Mouse (Mus musculus): ENCODE measurements at regions not wholly inside any gene's neighbourhood (a gene's known extent, or its start where the extent isn't known, plus 50 kb on each side); places are given as distances from the start of the nearest gene placed in this dataset.

DNA sequence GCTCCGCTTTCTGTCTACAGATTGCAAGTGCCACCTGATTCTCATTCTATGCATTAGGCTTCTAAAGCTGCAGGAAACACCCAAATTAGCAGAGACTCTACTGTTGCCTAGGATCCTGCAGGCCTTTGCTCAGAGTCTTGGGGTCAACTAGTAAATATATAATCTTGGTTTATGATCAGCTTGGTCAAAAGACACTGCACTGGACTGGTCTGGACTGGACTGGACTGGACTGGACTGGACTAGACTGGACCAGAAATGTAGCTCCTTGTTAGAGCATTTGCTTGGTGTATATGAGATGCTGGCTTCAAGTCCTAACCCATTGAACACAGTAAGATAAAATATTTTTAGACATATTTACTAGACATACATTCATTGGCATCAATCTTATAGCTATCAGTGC lies 53.7 kb upstream of the Car8 start:
- Histone ChIP-seq H3K4me3 (replicated peaks; ENCODE audit: low read length) (no peak overlapping the region), H3K36me3 (ENCODE audit: insufficient read depth, low read length) (no peaks in the 10 kb centered on the region), H3K27me3 (ENCODE audit: insufficient read depth, low read length) (no peaks in the 10 kb centered on the region), H3K4me1 (replicated peaks; ENCODE audit: low read depth, low read length) (no peaks in the 10 kb centered on the region), H3K9me3 (ENCODE audit: low read length) (no peaks in the 10 kb centered on the region)
- TF ChIP-seq NANOG (IDR thresholded peaks at IDR 0.05; ENCODE audit: borderline replicate concordance, low read length): no peak
- no peak for TF ChIP-seq POU5F1 (IDR thresholded peaks at IDR 0.05; ENCODE audit: borderline replicate concordance, low read length)
- TF ChIP-seq CTCF (conservative IDR thresholded peaks at IDR 0.05; ENCODE audit: low read length): no peak

- H3K27me3 ChIP-seq (ENCODE audit: insufficient read depth, low read length): no peaks in the 10 kb centered on the region
- no peak for TF ChIP-seq POU5F1 (IDR thresholded peaks at IDR 0.05; ENCODE audit: borderline replicate concordance, low read length)
- no peak for TF ChIP-seq NANOG (IDR thresholded peaks at IDR 0.05; ENCODE audit: borderline replicate concordance, low read length)
- TF ChIP-seq CTCF (conservative IDR thresholded peaks at IDR 0.05; ENCODE audit: low read length): no peak
- no peak overlapping the region for H3K4me3 ChIP-seq (replicated peaks; ENCODE audit: low read length)
- no peaks in the 10 kb centered on the region for H3K36me3 ChIP-seq (ENCODE audit: insufficient read depth, low read length)
- no peaks in the 10 kb centered on the region for H3K9me3 ChIP-seq (ENCODE audit: low read length)
- H3K4me1 ChIP-seq (replicated peaks; ENCODE audit: low read depth, low read length): no peaks in the 10 kb centered on the region
These were observed 53.0 kb upstream of the Car8 start for GRCm38 (mm10) chr4:8291528-8292492.

DNA sequence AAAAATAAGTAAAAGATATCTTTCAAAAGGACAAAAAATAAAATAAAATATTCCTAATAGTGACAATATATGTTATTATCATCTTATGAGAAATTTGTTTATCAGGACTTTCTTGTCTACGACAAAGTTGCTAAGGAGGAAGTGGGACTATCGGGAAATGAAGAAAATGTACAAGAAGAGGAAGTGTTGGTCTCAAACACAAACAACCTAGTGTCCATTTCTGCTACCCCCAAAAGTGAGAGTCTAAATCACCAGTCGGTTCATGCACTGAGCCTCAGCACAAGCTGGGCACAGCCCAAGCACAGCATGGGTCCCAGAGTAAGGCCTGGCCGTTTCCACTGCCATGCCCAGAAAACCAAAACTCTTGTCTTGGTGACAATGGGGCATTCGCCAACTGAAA lies 51.1 kb upstream of the Car8 start:
- no peaks in the 10 kb centered on the region for H3K4me1 ChIP-seq (replicated peaks; ENCODE audit: low read depth, low read length)
- TF ChIP-seq POU5F1 (IDR thresholded peaks at IDR 0.05; ENCODE audit: borderline replicate concordance, low read length): no peak
- no peak for TF ChIP-seq CTCF (conservative IDR thresholded peaks at IDR 0.05; ENCODE audit: low read length)
- no peak for TF ChIP-seq NANOG (IDR thresholded peaks at IDR 0.05; ENCODE audit: borderline replicate concordance, low read length)

More for the DNA sequence above, 51.1 kb upstream of the Car8 start:
- H3K4me3 ChIP-seq (replicated peaks; ENCODE audit: low read length): no peak overlapping the region
- no peaks in the 10 kb centered on the region for H3K9me3 ChIP-seq (ENCODE audit: low read length)
- H3K36me3 ChIP-seq (ENCODE audit: insufficient read depth, low read length): no peaks in the 10 kb centered on the region
- no peaks in the 10 kb centered on the region for H3K27me3 ChIP-seq (ENCODE audit: insufficient read depth, low read length)
